Mouse (Mus musculus) heart, adult 2 months (tissue): ENCODE results near the gene Dpysl5. TPM values are rescaled to one million over a fixed set of nuclear protein-coding genes. Genes with fewer than 3 reads are reported as not detected.

Experiments
- DNase-seq, 2 experiments: peaks; one replicate each; pipeline ENCODE4 v3.0.0; 2021
- H3K27ac ChIP-seq: fragments of 200-600 bp; 2 replicates; pipeline ENCODE4 v1.8.1; 2022
- H3K27me3 ChIP-seq: fragments of 200-500 bp; 2 replicates; pipeline ENCODE4 v1.6.1; 2012; ENCODE audit warnings: mild to moderate bottlenecking, low read length, inconsistent platforms, mixed read lengths; ENCODE audit not compliant: control insufficient read depth, insufficient read depth
- H3K36me3 ChIP-seq: fragments of 200-500 bp; 2 replicates; pipeline ENCODE4 v1.6.1; 2012; ENCODE audit warnings: low read length, inconsistent platforms; ENCODE audit not compliant: control insufficient read depth, insufficient read depth
- H3K4me1 ChIP-seq: fragments of 200-500 bp; 2 replicates; pipeline ENCODE4 v1.6.1; 2011; ENCODE audit warnings: low read length; ENCODE audit not compliant: control insufficient read depth, insufficient read depth
- H3K4me3 ChIP-seq: fragments of 200-600 bp; 2 replicates; pipeline ENCODE4 v1.8.1; 2022
- H3K79me2 ChIP-seq: fragments of 200-500 bp; replicated peaks from 2 replicates; pipeline ENCODE4 v1.6.1; 2012; ENCODE audit warnings: mild to moderate bottlenecking, inconsistent platforms, low read length, moderate library complexity, mixed read lengths; ENCODE audit not compliant: control insufficient read depth, insufficient read depth
- H3K9ac ChIP-seq: fragments of 200-500 bp; 2 replicates; pipeline ENCODE4 v1.6.1; 2012; ENCODE audit warnings: low read depth, mild to moderate bottlenecking, control low read depth, inconsistent platforms, low read length, mixed read lengths
- CTCF ChIP-seq: fragments of 200-600 bp; IDR thresholded peaks from 2 replicates; pipeline ENCODE4 v1.8.1; 2022; ENCODE audit warnings: antibody characterized with exemption, mild to moderate bottlenecking, moderate library complexity
- EP300 ChIP-seq: fragments of 200-500 bp; IDR thresholded peaks from 2 replicates; pipeline ENCODE4 v1.6.1; 2011; ENCODE audit warnings: low read depth, low read length, control low read depth; ENCODE audit not compliant: insufficient read depth
- POLR2A ChIP-seq: fragments of 200-500 bp; IDR thresholded peaks from 2 replicates; pipeline ENCODE4 v1.6.1; 2011; ENCODE audit warnings: mild to moderate bottlenecking, low read depth, low read length, control low read depth; ENCODE audit not compliant: insufficient read depth
- WGBS: fragments of 180-500 bp; shearing (Covaris S2); methylation state at CpG from one replicate; pipeline ENCODE4 v1.1.7; 2018; 5-methylcytosine and 5-hydroxymethylcytosine counted together
- intact Hi-C: fragments of 180-260 bp; cut with DNase I; formaldehyde crosslinking; loops from one replicate; pipeline ENCODE4 v1.15.1; 2025
- polyA plus RNA-seq: library from polyadenylated mRNA; depleted of rRNA; stranded (reverse); fragments of >200 nt; gene quantifications from 2 replicates; pipeline ENCODE4 v1.2.3, GENCODE M21; 2012
- total RNA-seq, 2 experiments: library from RNA; stranded (reverse); gene quantifications; 2 replicates each; pipeline ENCODE4 v1.2.3; 2021

Gene Dpysl5
- total and polyA plus RNA-seq, 3 experiments: 0.61 to 1.3 (median 0.82) TPM

- peaks cover 1% of the 10 kb centered on the region; the same call in 1 of the 2 replicates for H3K4me1 ChIP-seq
- no peak for TF ChIP-seq EP300
- TF ChIP-seq CTCF: no peak
- TF ChIP-seq POLR2A: no peak
- intact Hi-C loops: loop anchor here (10.0 kb wide), 1 partner anchor 282 kb away; no protein-coding TSS in a partner anchor
- no peak overlapping the region for H3K9ac ChIP-seq
- peak in 1 of 2 experiments; percentile 23 for DNase-seq
- 3% methylated on average over 42 of the region's 43 CpGs for WGBS
- H3K4me3 ChIP-seq: peak overlapping the region; percentile 57
- no peak overlapping the region for H3K27ac ChIP-seq
- H3K27me3 ChIP-seq: peaks cover 14% of the 10 kb centered on the region
- H3K79me2 ChIP-seq: no peaks in the 10 kb centered on the region
- H3K36me3 ChIP-seq: no peaks in the 10 kb centered on the region
Measured at GRCm38 (mm10) chr5:30712441-30713298, 1.3 kb downstream of the Dpysl5 start.

DNA sequence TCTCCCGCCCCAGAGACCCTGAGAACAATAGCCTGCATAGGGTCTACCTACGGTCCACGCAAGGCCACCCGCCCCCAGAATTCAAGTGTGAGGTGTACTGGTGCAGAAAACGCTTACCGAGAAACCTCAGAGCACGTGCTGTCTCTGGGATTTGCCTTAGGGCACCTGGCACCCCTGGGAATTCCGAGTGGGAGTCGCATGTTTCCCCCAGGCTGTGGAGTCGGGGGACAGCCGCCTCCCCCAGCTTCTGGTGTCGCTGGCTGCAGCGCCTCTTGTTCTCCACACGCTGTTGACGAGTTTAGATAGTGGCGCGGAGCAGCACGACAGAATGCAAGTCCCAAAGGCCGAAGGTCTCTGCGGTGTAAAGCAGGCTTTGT lies 1.9 kb downstream of the Dpysl5 start:
- TF ChIP-seq POLR2A: no peak
- TF ChIP-seq CTCF: no peak
- no peak for TF ChIP-seq EP300
- intact Hi-C loops: loop anchor here (10.0 kb wide), 1 partner anchor 282 kb away; no protein-coding TSS in a partner anchor
- peak; percentile 5 to 28 for DNase-seq
- Histone ChIP-seq H3K4me3 (peak overlapping the region; percentile 14; the same call in 1 of the 2 replicates), H3K36me3 (no peaks in the 10 kb centered on the region), H3K27me3 (peaks cover 14% of the 10 kb centered on the region), H3K79me2 (no peaks in the 10 kb centered on the region), H3K4me1 (peaks cover 1% of the 10 kb centered on the region; the same call in 1 of the 2 replicates), H3K27ac (no peak overlapping the region), H3K9ac (no peak overlapping the region)
- 2% methylated on average over 20 of the region's 20 CpGs for WGBS

- Histone ChIP-seq H3K9ac (no peak overlapping the region), H3K36me3 (no peaks in the 10 kb centered on the region), H3K27me3 (peaks cover 14% of the 10 kb centered on the region), H3K4me1 (peaks cover 1% of the 10 kb centered on the region; the same call in 1 of the 2 replicates), H3K4me3 (no peak overlapping the region), H3K27ac (no peak overlapping the region), H3K79me2 (no peaks in the 10 kb centered on the region)
- DNase-seq: no peak
- no peak for TF ChIP-seq EP300
- TF ChIP-seq CTCF: no peak
- TF ChIP-seq POLR2A: no peak
- intact Hi-C loops: loop anchor here (10.0 kb wide), 1 partner anchor 281 kb away; no protein-coding TSS in a partner anchor
- WGBS: 22% methylated on average over 11 of the region's 11 CpGs
Measured at GRCm38 (mm10) chr5:30713691-30714090, 2.3 kb downstream of the Dpysl5 start.

DNA sequence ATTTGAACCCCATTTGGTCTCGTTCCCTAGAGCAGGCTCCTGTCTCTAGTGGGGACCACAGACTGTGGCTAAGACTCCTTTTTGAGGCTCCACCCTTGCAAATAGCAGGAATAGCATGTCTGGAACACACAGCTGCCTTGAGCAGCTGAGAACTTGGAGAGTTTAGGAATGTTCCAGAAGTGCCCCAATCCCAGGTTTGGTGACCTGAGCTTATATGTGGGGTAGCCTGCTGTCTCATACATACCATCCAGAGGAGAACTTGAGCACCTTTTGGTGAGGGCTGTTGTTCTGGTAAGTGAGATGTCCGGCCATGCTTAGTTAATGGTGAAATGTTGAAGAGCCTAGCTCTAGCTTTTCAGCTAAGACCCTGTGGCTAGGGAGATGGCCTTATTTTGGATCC lies 4.9 kb downstream of the Dpysl5 start:
- WGBS: 74% methylated on average over 2 of the region's 2 CpGs
- Histone ChIP-seq H3K27ac (no peak overlapping the region), H3K4me1 (peaks cover 1% of the 10 kb centered on the region; the same call in 1 of the 2 replicates), H3K27me3 (peaks cover 14% of the 10 kb centered on the region), H3K9ac (no peak overlapping the region), H3K36me3 (no peaks in the 10 kb centered on the region), H3K4me3 (no peak overlapping the region), H3K79me2 (no peaks in the 10 kb centered on the region)
- intact Hi-C loops: loop anchor here (10.0 kb wide), 1 partner anchor 278 kb away; no protein-coding TSS in a partner anchor
- TF ChIP-seq POLR2A (no peak), CTCF (no peak), EP300 (no peak)
- DNase-seq: no peak

- Histone ChIP-seq H3K36me3 (no peaks in the 10 kb centered on the region), H3K4me3 (no peak overlapping the region), H3K79me2 (no peaks in the 10 kb centered on the region), H3K27ac (no peak overlapping the region), H3K4me1 (no peaks in the 10 kb centered on the region; the same call in 1 of the 2 replicates), H3K9ac (no peak overlapping the region), H3K27me3 (peaks cover 8% of the 10 kb centered on the region)
- intact Hi-C loops: loop anchor here (10.0 kb wide), 1 partner anchor 277 kb away; no protein-coding TSS in a partner anchor
- 71% methylated on average over 4 of the region's 4 CpGs for WGBS
- DNase-seq: no peak
- no peak for TF ChIP-seq EP300
- no peak for TF ChIP-seq CTCF
- no peak for TF ChIP-seq POLR2A
Measured at GRCm38 (mm10) chr5:30717506-30717905, 6.1 kb downstream of the Dpysl5 start.
